Mouse (Mus musculus): ENCODE data around the gene Atxn1. TPM values are rescaled to one million over a fixed set of nuclear protein-coding genes. Genes with fewer than 3 reads are reported as not detected.

Atxn1 gene
- polyA plus RNA-seq, 1 experiment from 2014 or later, result 8.3 TPM

GRCm38 (mm10) chr13:45743848-45744247 lies 221.0 kb downstream of the Atxn1 start:
- H3K27me3 ChIP-seq, result no peaks in the 10 kb centered on the region
- ATAC-seq (no peak), DNase-seq (ENCODE audit: low read depth, low spot score) (no peak)
- in situ Hi-C loops (cut with MboI; ENCODE audit: low pct_unique_long_range_greater_than_20kb), result no loop called here
- POLR2A ChIA-PET, result interaction anchor here (0.5 kb wide), 1 partner anchor 235 kb away, joined by 3 read pairs; no protein-coding TSS in a partner anchor
- CTCF ChIA-PET, result no interaction called here
- no peak for TF ChIP-seq CTCF (IDR thresholded peaks at IDR 0.05)

- no peak for TF ChIP-seq CTCF (IDR thresholded peaks at IDR 0.05)
- no peak for ATAC-seq
- in situ Hi-C loops (cut with MboI; ENCODE audit: low pct_unique_long_range_greater_than_20kb), result no loop called here
- CTCF ChIA-PET, result no interaction called here
- DNase-seq (ENCODE audit: low read depth, low spot score), result no peak
- POLR2A ChIA-PET, result interaction anchor here (0.8 kb wide), 1 partner anchor 9 kb away, joined by 3 read pairs; no protein-coding TSS in a partner anchor
- H3K27me3 ChIP-seq, result no peaks in the 10 kb centered on the region
Observed at GRCm38 (mm10) chr13:45740369-45740768, 224.4 kb downstream of the Atxn1 start.

- TF ChIP-seq CTCF (IDR thresholded peaks at IDR 0.05), result no peak
- POLR2A ChIA-PET, result no interaction called here
- no peaks in the 10 kb centered on the region for H3K27me3 ChIP-seq
- in situ Hi-C loops (cut with MboI; ENCODE audit: low pct_unique_long_range_greater_than_20kb), result no loop called here
- ATAC-seq, result no peak
- DNase-seq (ENCODE audit: low read depth, low spot score), result no peak
- CTCF ChIA-PET, result interaction anchor here (1.0 to 1.6 kb wide), 2 partner anchors 8 to 10 kb away, joined by 3 to 6 read pairs; no protein-coding TSS in a partner anchor
Observed at GRCm38 (mm10) chr13:45736241-45736640, 228.6 kb downstream of the Atxn1 start.

- CTCF ChIA-PET, result interaction anchor here (1.0 to 1.6 kb wide), 2 partner anchors 7 to 9 kb away, joined by 3 to 6 read pairs; no protein-coding TSS in a partner anchor
- POLR2A ChIA-PET, result interaction anchor here (0.6 kb wide), 1 partner anchor 50 kb away, joined by 3 read pairs; no protein-coding TSS in a partner anchor
- DNase-seq (ENCODE audit: low read depth, low spot score) (no peak), ATAC-seq (no peak)
- in situ Hi-C loops (cut with MboI; ENCODE audit: low pct_unique_long_range_greater_than_20kb), result no loop called here
- no peaks in the 10 kb centered on the region for H3K27me3 ChIP-seq
- TF ChIP-seq CTCF (IDR thresholded peaks at IDR 0.05), result no peak
Observed at GRCm38 (mm10) chr13:45735802-45736201, 229.0 kb downstream of the Atxn1 start.

- DNase-seq (ENCODE audit: low read depth, low spot score) (no peak), ATAC-seq (no peak)
- ChIA-PET CTCF (no interaction called here), POLR2A (interaction anchor here (0.6 kb wide), 1 partner anchor 49 kb away, joined by 5 read pairs; no protein-coding TSS in a partner anchor)
- TF ChIP-seq CTCF (IDR thresholded peaks at IDR 0.05), result no peak
- no peaks in the 10 kb centered on the region for H3K27me3 ChIP-seq
- in situ Hi-C loops (cut with MboI; ENCODE audit: low pct_unique_long_range_greater_than_20kb), result no loop called here
Observed at GRCm38 (mm10) chr13:45734531-45734930, 230.3 kb downstream of the Atxn1 start.

- no peak for TF ChIP-seq CTCF (IDR thresholded peaks at IDR 0.05)
- no peak for ATAC-seq
- H3K27me3 ChIP-seq, result no peaks in the 10 kb centered on the region
- no peak for DNase-seq (ENCODE audit: low read depth, low spot score)
- ChIA-PET POLR2A (no interaction called here), CTCF (no interaction called here)
- in situ Hi-C loops (cut with MboI; ENCODE audit: low pct_unique_long_range_greater_than_20kb), result no loop called here
Observed at GRCm38 (mm10) chr13:45732590-45732989, 232.2 kb downstream of the Atxn1 start.

- no peak for DNase-seq (ENCODE audit: low read depth, low spot score)
- TF ChIP-seq CTCF (IDR thresholded peaks at IDR 0.05), result no peak
- ChIA-PET CTCF (interaction anchor here (1.0 kb wide), 1 partner anchor 9 kb away, joined by 3 read pairs; no protein-coding TSS in a partner anchor), POLR2A (no interaction called here)
- in situ Hi-C loops (cut with MboI; ENCODE audit: low pct_unique_long_range_greater_than_20kb), result no loop called here
- H3K27me3 ChIP-seq, result no peaks in the 10 kb centered on the region
- no peak for ATAC-seq
Observed at GRCm38 (mm10) chr13:45726917-45727316, 237.9 kb downstream of the Atxn1 start.

GRCm38 (mm10) chr13:45726181-45726580 lies 238.6 kb downstream of the Atxn1 start:
- DNase-seq (ENCODE audit: low read depth, low spot score) (no peak), ATAC-seq (no peak)
- TF ChIP-seq CTCF (IDR thresholded peaks at IDR 0.05), result no peak
- POLR2A ChIA-PET, result no interaction called here
- H3K27me3 ChIP-seq, result no peaks in the 10 kb centered on the region
- CTCF ChIA-PET, result interaction anchor here (1.0 kb wide), 1 partner anchor 9 kb away, joined by 3 read pairs; no protein-coding TSS in a partner anchor
- in situ Hi-C loops (cut with MboI; ENCODE audit: low pct_unique_long_range_greater_than_20kb), result no loop called here

- DNase-seq (ENCODE audit: low read depth, low spot score) (no peak), ATAC-seq (no peak)
- in situ Hi-C loops (cut with MboI; ENCODE audit: low pct_unique_long_range_greater_than_20kb), result no loop called here
- CTCF ChIA-PET, result interaction anchor here (0.9 to 1.7 kb wide), 2 partner anchors 18 to 98 kb away, joined by 3 read pairs; no protein-coding TSS in a partner anchor
- no peak for TF ChIP-seq CTCF (IDR thresholded peaks at IDR 0.05)
- H3K27me3 ChIP-seq, result no peaks in the 10 kb centered on the region
- POLR2A ChIA-PET, result no interaction called here
Observed at GRCm38 (mm10) chr13:45724507-45725259, 240.1 kb downstream of the Atxn1 start.

GRCm38 (mm10) chr13:45722885-45723284 lies 241.9 kb downstream of the Atxn1 start:
- POLR2A ChIA-PET, result no interaction called here
- ATAC-seq (no peak), DNase-seq (ENCODE audit: low read depth, low spot score) (no peak)
- no peaks in the 10 kb centered on the region for H3K27me3 ChIP-seq
- CTCF ChIA-PET, result no interaction called here
- no peak for TF ChIP-seq CTCF (IDR thresholded peaks at IDR 0.05)
- in situ Hi-C loops (cut with MboI; ENCODE audit: low pct_unique_long_range_greater_than_20kb), result no loop called here

- POLR2A ChIA-PET, result no interaction called here
- CTCF ChIA-PET, result no interaction called here
- no peak for TF ChIP-seq CTCF (IDR thresholded peaks at IDR 0.05)
- in situ Hi-C loops (cut with MboI; ENCODE audit: low pct_unique_long_range_greater_than_20kb), result no loop called here
- no peak for ATAC-seq
- no peak for DNase-seq (ENCODE audit: low read depth, low spot score)
- no peaks in the 10 kb centered on the region for H3K27me3 ChIP-seq
Observed at GRCm38 (mm10) chr13:45721621-45722020, 243.2 kb downstream of the Atxn1 start.

Data from Patski (cell line).